Mouse (Mus musculus) megakaryocyte, embryonic 14.5 days (primary cell): Measurements from ENCODE around the gene Cnot6l. TPM values are rescaled to one million over a fixed set of nuclear protein-coding genes. Genes with fewer than 3 reads are reported as not detected.

Source experiments
- H3K27me3 ChIP-seq: replicated peaks from 2 replicates; pipeline ENCODE3; 2012; ENCODE audit warnings: inconsistent platforms
- H3K36me3 ChIP-seq: replicated peaks from 2 replicates; pipeline ENCODE3; 2012; ENCODE audit warnings: low read length, inconsistent platforms, mixed read lengths
- H3K4me1 ChIP-seq: 2 replicates; pipeline ENCODE4 v1.6.1; 2012; ENCODE audit warnings: inconsistent platforms
- H3K4me3 ChIP-seq: replicated peaks from 2 replicates; pipeline ENCODE3; 2012; ENCODE audit warnings: moderate library complexity, mild to moderate bottlenecking, inconsistent platforms
- H3K9me3 ChIP-seq: 2 replicates; pipeline ENCODE4 v1.6.1; 2012; ENCODE audit warnings: inconsistent platforms
- FLI1 ChIP-seq: IDR thresholded peaks from 2 replicates; pipeline ENCODE4 v1.6.1; 2012; ENCODE audit warnings: low read length, inconsistent platforms, mixed read lengths
- GATA1 ChIP-seq: IDR thresholded peaks from 3 replicates; pipeline ENCODE4 v1.6.1; 2012; ENCODE audit warnings: mixed read lengths, low read length, inconsistent platforms, borderline replicate concordance
- polyA plus RNA-seq: library from polyadenylated mRNA; stranded (reverse); fragments of >175 nt; gene quantifications from 2 replicates; pipeline ENCODE4 v1.2.3, GENCODE M21; 2012; ENCODE audit warnings: low replicate concordance; ENCODE audit not compliant: insufficient read depth

Gene Cnot6l
- polyA plus RNA-seq, 1 experiment: 1.6 TPM

- peaks cover 27% of the 10 kb centered on the region for H3K36me3 ChIP-seq
- no peaks in the 10 kb centered on the region for H3K27me3 ChIP-seq
- H3K4me3 ChIP-seq: no peak overlapping the region
- H3K4me1 ChIP-seq: peaks cover 3% of the 10 kb centered on the region; the same call in 1 of the 2 replicates
- TF ChIP-seq FLI1 (no peak), GATA1 (no peak)
- H3K9me3 ChIP-seq: no peaks in the 10 kb centered on the region
These were observed 72.5 kb downstream of the Cnot6l start for GRCm38 (mm10) chr5:96091468-96091867.

GRCm38 (mm10) chr5:96085324-96085723, 78.6 kb downstream of the Cnot6l start:
- no peaks in the 10 kb centered on the region for H3K9me3 ChIP-seq
- H3K36me3 ChIP-seq: peaks cover 51% of the 10 kb centered on the region
- H3K4me1 ChIP-seq: peaks cover 10% of the 10 kb centered on the region; the same call in 1 of the 2 replicates
- H3K27me3 ChIP-seq: no peaks in the 10 kb centered on the region
- TF ChIP-seq FLI1 (no peak), GATA1 (no peak)
- H3K4me3 ChIP-seq: no peak overlapping the region

- H3K4me1 ChIP-seq: no peaks in the 10 kb centered on the region
- H3K9me3 ChIP-seq: no peaks in the 10 kb centered on the region
- no peak for TF ChIP-seq GATA1
- no peak for TF ChIP-seq FLI1
- no peak overlapping the region for H3K4me3 ChIP-seq
- no peaks in the 10 kb centered on the region for H3K27me3 ChIP-seq
- H3K36me3 ChIP-seq: peaks cover 80% of the 10 kb centered on the region
These were observed 84.9 kb downstream of the Cnot6l start for GRCm38 (mm10) chr5:96079026-96079425.

- TF ChIP-seq GATA1: no peak
- TF ChIP-seq FLI1: no peak
- no peaks in the 10 kb centered on the region for H3K9me3 ChIP-seq
- H3K27me3 ChIP-seq: no peaks in the 10 kb centered on the region
- H3K36me3 ChIP-seq: peaks cover 3% of the 10 kb centered on the region
- H3K4me1 ChIP-seq: no peaks in the 10 kb centered on the region
- no peak overlapping the region for H3K4me3 ChIP-seq
These were observed 98.4 kb downstream of the Cnot6l start for GRCm38 (mm10) chr5:96065591-96065990.

- no peak overlapping the region for H3K4me3 ChIP-seq
- no peak for TF ChIP-seq GATA1
- no peaks in the 10 kb centered on the region for H3K27me3 ChIP-seq
These were observed 121.5 kb downstream of the Cnot6l start for GRCm38 (mm10) chr5:96042492-96042891.

GRCm38 (mm10) chr5:96041507-96042104, 122.4 kb downstream of the Cnot6l start:
- Histone ChIP-seq H3K9me3 (no peaks in the 10 kb centered on the region), H3K36me3 (no peaks in the 10 kb centered on the region), H3K4me1 (peaks cover 4% of the 10 kb centered on the region; the same call in 1 of the 2 replicates), H3K27me3 (no peaks in the 10 kb centered on the region), H3K4me3 (no peak overlapping the region)
- no peak for TF ChIP-seq FLI1
- TF ChIP-seq GATA1: no peak

More at GRCm38 (mm10) chr5:96042492-96042891, 121.5 kb downstream of the Cnot6l start:
- H3K4me1 ChIP-seq: peaks cover 2% of the 10 kb centered on the region; the same call in 1 of the 2 replicates
- no peaks in the 10 kb centered on the region for H3K9me3 ChIP-seq
- no peaks in the 10 kb centered on the region for H3K36me3 ChIP-seq

GRCm38 (mm10) chr5:96039188-96039840, 124.7 kb downstream of the Cnot6l start:
- Histone ChIP-seq H3K4me3 (no peak overlapping the region), H3K4me1 (peaks cover 4% of the 10 kb centered on the region; the same call in 1 of the 2 replicates), H3K27me3 (no peaks in the 10 kb centered on the region), H3K36me3 (no peaks in the 10 kb centered on the region), H3K9me3 (no peaks in the 10 kb centered on the region)
- no peak for TF ChIP-seq FLI1
- no peak for TF ChIP-seq GATA1

- H3K27me3 ChIP-seq: no peaks in the 10 kb centered on the region
- H3K9me3 ChIP-seq: no peaks in the 10 kb centered on the region
- peaks cover 4% of the 10 kb centered on the region; the same call in 1 of the 2 replicates for H3K4me1 ChIP-seq
- no peaks in the 10 kb centered on the region for H3K36me3 ChIP-seq
- H3K4me3 ChIP-seq: no peak overlapping the region
- TF ChIP-seq FLI1 (no peak), GATA1 (no peak)
These were observed 126.3 kb downstream of the Cnot6l start for GRCm38 (mm10) chr5:96037684-96038121.

- H3K27me3 ChIP-seq: no peaks in the 10 kb centered on the region
- H3K36me3 ChIP-seq: no peaks in the 10 kb centered on the region
- H3K4me3 ChIP-seq: no peak overlapping the region
- TF ChIP-seq FLI1 (no peak), GATA1 (no peak)
- no peaks in the 10 kb centered on the region for H3K9me3 ChIP-seq
- H3K4me1 ChIP-seq: peaks cover 4% of the 10 kb centered on the region; the same call in 1 of the 2 replicates
These were observed 127.8 kb downstream of the Cnot6l start for GRCm38 (mm10) chr5:96036125-96036672.

- Histone ChIP-seq H3K4me3 (no peak overlapping the region), H3K36me3 (no peaks in the 10 kb centered on the region), H3K4me1 (peaks cover 4% of the 10 kb centered on the region; the same call in 1 of the 2 replicates), H3K27me3 (no peaks in the 10 kb centered on the region), H3K9me3 (no peaks in the 10 kb centered on the region)
- TF ChIP-seq GATA1: no peak
These were observed 129.9 kb downstream of the Cnot6l start for GRCm38 (mm10) chr5:96034101-96034500.
